Mouse (Mus musculus): Measurements from ENCODE around the gene Lpar3. TPM values are rescaled to one million over a fixed set of nuclear protein-coding genes. Genes with fewer than 3 reads are reported as not detected.

Lpar3 gene
- polyA plus RNA-seq, 1 experiment from 2014 or later = 2.1 TPM

GRCm38 (mm10) chr3:146292515-146292914 lies 71.8 kb downstream of the Lpar3 start:
- ATAC-seq (ENCODE audit: insufficient number of reproducible peaks, low FRiP score, low TSS enrichment, low read depth) = no peak
- Histone ChIP-seq H3K4me2 (no peak overlapping the region), H3K27me3 (no peaks in the 10 kb centered on the region), H3K27ac (no peak overlapping the region), H3K4me1 (no peaks in the 10 kb centered on the region), H3K9ac (no peak overlapping the region), H3K36me3 (no peaks in the 10 kb centered on the region), H3K9me3 (no peaks in the 10 kb centered on the region), H3K4me3 (no peak overlapping the region)
- 61% methylated on average over 5 of the region's 5 CpGs for WGBS

GRCm38 (mm10) chr3:146302451-146302850 lies 81.7 kb downstream of the Lpar3 start:
- Histone ChIP-seq H3K4me2 (no peak overlapping the region), H3K27ac (no peak overlapping the region), H3K4me1 (no peaks in the 10 kb centered on the region), H3K27me3 (no peaks in the 10 kb centered on the region), H3K36me3 (no peaks in the 10 kb centered on the region), H3K9ac (no peak overlapping the region), H3K4me3 (no peak overlapping the region), H3K9me3 (no peaks in the 10 kb centered on the region)
- 56% methylated on average over 3 of the region's 3 CpGs for WGBS
- no peak; the same call in 1 of the 2 replicates for ATAC-seq (ENCODE audit: insufficient number of reproducible peaks, low FRiP score, low TSS enrichment, low read depth)

- H3K4me1 ChIP-seq = no peaks in the 10 kb centered on the region
- WGBS = 73% methylated on average over 5 of the region's 5 CpGs
Observed at GRCm38 (mm10) chr3:146303194-146303593, 82.4 kb downstream of the Lpar3 start.

DNA sequence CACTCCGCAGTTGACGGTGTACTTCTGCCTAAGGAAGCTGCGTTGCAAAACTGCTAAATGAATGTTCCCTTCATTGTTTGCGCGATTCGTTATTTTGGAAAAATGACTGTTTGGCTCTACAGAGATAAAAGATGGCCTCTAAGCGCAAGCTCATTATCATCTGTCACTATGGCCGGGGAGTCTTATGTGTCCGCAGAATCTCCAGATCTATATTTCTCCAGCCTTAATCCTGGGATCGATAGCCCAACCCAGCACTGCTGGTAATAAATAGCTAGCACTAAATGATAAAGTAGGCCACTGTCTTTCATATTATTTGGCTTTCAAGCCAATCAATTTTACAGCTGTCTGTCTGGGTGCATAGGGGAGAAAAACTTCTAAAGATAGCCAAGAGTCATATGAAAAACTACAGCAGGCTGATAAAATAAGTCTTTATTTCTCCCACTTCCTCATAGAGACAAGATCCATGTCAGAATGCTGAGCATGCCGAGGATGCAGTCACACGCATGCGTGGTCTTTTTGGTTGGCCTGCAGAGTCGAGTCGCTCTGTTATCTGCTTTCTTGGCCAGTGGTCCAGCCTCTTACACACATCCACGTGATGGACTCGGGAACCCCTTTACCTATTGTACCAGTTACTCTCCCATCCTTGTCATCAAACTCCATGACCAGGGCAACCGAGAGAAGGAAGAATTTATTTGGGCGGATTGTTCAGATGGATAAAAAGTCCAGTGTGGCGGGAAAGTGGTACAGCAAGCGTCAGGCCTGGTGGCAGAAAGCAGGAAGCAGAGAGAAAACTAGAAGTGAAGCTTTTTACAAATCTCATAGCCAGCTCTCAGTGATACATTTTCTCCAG lies 84.0 kb downstream of the Lpar3 start:
- no peak for ATAC-seq (ENCODE audit: insufficient number of reproducible peaks, low FRiP score, low TSS enrichment, low read depth)
- no peaks in the 10 kb centered on the region for H3K27me3 ChIP-seq
- no peak overlapping the region for H3K27ac ChIP-seq
- H3K9me3 ChIP-seq = no peaks in the 10 kb centered on the region
- H3K9ac ChIP-seq = no peak overlapping the region
- H3K36me3 ChIP-seq = no peaks in the 10 kb centered on the region
- no peak overlapping the region for H3K4me2 ChIP-seq
- no peak overlapping the region for H3K4me3 ChIP-seq
- WGBS = 88% methylated on average over 21 of the region's 21 CpGs
- no peaks in the 10 kb centered on the region for H3K4me1 ChIP-seq

More at GRCm38 (mm10) chr3:146303194-146303593, 82.4 kb downstream of the Lpar3 start:
- Histone ChIP-seq H3K9me3 (no peaks in the 10 kb centered on the region), H3K4me2 (no peak overlapping the region), H3K4me3 (no peak overlapping the region), H3K36me3 (no peaks in the 10 kb centered on the region), H3K27me3 (no peaks in the 10 kb centered on the region), H3K9ac (no peak overlapping the region), H3K27ac (no peak overlapping the region)
- no peak for ATAC-seq (ENCODE audit: insufficient number of reproducible peaks, low FRiP score, low TSS enrichment, low read depth)

DNA sequence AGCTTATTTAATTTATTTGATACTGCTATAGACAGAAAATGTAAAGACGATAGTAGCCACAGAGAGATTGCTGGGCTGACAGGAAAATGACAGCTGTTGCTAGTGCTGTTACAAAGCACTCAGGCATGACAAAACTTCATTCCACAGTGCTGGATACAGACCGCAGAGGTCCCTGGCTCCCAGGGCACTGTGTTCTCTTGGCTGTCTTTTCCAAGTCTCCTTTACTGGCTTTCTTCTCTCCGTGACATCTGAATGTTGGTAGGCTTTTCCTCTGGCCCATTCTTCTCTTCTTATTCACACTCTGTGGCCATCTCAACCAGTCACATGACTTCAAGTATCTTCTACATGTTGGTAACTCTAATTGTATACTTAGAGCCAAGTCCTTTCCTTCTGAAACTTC lies 86.6 kb downstream of the Lpar3 start:
- Histone ChIP-seq H3K4me2 (no peak overlapping the region), H3K9me3 (no peaks in the 10 kb centered on the region), H3K27ac (no peak overlapping the region), H3K9ac (no peak overlapping the region), H3K27me3 (no peaks in the 10 kb centered on the region), H3K36me3 (no peaks in the 10 kb centered on the region), H3K4me3 (no peak overlapping the region), H3K4me1 (0 out of 2 replicates have a peak, but pooled peaks cover 3% of the 10 kb centered on the region)
- 74% methylated on average over 3 of the region's 3 CpGs for WGBS
- no peak for ATAC-seq (ENCODE audit: insufficient number of reproducible peaks, low FRiP score, low TSS enrichment, low read depth)

GRCm38 (mm10) chr3:146307886-146308285 lies 87.1 kb downstream of the Lpar3 start:
- Histone ChIP-seq H3K27ac (no peak overlapping the region), H3K27me3 (no peaks in the 10 kb centered on the region), H3K9me3 (no peaks in the 10 kb centered on the region), H3K36me3 (no peaks in the 10 kb centered on the region), H3K9ac (no peak overlapping the region), H3K4me1 (0 out of 2 replicates have a peak, but pooled peaks cover 3% of the 10 kb centered on the region), H3K4me3 (no peak overlapping the region), H3K4me2 (no peak overlapping the region)
- no peak for ATAC-seq (ENCODE audit: insufficient number of reproducible peaks, low FRiP score, low TSS enrichment, low read depth)
- 56% methylated on average over 2 of the region's 2 CpGs for WGBS

DNA sequence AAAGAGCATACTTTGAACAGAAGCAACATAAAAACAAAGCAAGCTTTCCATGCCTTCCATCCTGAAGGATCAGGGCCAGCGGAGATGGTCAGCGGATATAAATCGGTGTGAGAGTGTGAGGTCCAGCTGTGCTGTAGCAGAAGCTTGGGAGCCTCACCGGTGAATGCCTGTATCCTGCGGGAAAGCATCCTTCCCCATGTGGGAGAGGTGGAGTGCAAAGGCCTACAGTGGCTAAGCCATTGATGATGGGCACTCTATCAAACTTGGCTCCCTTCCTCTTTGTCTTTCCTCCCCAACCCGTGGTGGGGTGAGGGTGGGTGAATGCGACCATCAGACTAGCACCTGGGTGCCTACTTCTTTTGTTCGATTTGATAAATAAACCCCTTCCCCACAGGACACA lies 88.8 kb downstream of the Lpar3 start:
- Histone ChIP-seq H3K36me3 (no peaks in the 10 kb centered on the region), H3K27ac (no peak overlapping the region), H3K4me2 (no peak overlapping the region), H3K9me3 (no peaks in the 10 kb centered on the region), H3K4me3 (no peak overlapping the region), H3K27me3 (no peaks in the 10 kb centered on the region), H3K9ac (no peak overlapping the region), H3K4me1 (0 out of 2 replicates have a peak, but pooled peaks cover 3% of the 10 kb centered on the region)
- 77% methylated on average over 8 of the region's 8 CpGs for WGBS
- ATAC-seq (ENCODE audit: insufficient number of reproducible peaks, low FRiP score, low TSS enrichment, low read depth) = no peak

DNA sequence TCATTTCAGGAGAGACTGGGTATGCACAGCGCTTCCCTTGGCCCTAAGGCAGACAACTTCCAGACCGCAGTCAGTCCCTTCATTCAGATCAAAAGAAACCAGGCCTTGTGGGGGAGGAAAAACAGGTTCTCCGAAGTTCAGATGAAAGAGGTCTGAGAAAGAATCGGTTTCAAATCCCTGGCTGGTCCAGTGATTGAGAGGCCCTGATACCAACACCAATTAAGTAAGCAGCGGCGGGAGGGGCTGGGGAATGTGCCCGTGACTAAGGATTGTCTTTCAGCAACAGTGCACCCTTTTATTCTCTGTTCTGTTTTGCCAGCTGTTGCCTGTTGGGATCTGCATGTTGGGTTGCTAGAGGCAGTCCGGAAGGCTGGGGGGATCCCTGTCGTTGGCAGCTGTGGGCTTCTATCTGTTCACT lies 90.4 kb downstream of the Lpar3 start:
- Histone ChIP-seq H3K4me1 (0 out of 2 replicates have a peak, but pooled peaks cover 3% of the 10 kb centered on the region), H3K9ac (no peak overlapping the region), H3K4me2 (no peak overlapping the region), H3K4me3 (no peak overlapping the region), H3K27me3 (no peaks in the 10 kb centered on the region), H3K27ac (no peak overlapping the region), H3K9me3 (no peaks in the 10 kb centered on the region), H3K36me3 (no peaks in the 10 kb centered on the region)
- ATAC-seq (ENCODE audit: insufficient number of reproducible peaks, low FRiP score, low TSS enrichment, low read depth) = no peak; the same call in 1 of the 2 replicates
- WGBS = 22% methylated on average over 9 of the region's 9 CpGs

DNA sequence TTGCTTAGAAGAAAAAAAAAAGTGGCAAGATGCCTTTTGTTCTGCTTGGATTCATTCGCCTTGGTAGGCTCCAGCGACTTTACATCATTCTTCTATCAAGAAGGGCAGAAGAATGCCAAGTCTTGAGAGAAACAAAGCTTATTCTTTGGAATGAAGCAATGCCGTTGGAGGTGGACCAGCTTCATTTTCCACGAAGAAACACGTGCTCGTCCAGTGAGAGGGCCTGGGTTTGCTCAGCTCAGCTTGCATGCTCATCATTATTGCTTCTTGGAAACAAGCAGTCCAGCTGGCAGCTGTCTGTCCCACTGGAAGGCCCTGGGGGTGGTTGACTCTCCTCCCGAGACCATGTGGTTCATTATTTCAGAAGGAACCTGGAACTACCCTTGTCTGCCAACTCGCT lies 94.7 kb downstream of the Lpar3 start:
- WGBS = 75% methylated on average over 8 of the region's 8 CpGs
- Histone ChIP-seq H3K4me1 (peaks cover 9% of the 10 kb centered on the region; the same call in 1 of the 2 replicates), H3K4me3 (no peak overlapping the region), H3K27ac (no peak overlapping the region), H3K27me3 (no peaks in the 10 kb centered on the region; the same call in 1 of the 2 replicates), H3K9me3 (no peaks in the 10 kb centered on the region), H3K4me2 (no peak overlapping the region), H3K36me3 (no peaks in the 10 kb centered on the region), H3K9ac (no peak overlapping the region)
- no peak for ATAC-seq (ENCODE audit: insufficient number of reproducible peaks, low FRiP score, low TSS enrichment, low read depth)

- no peak overlapping the region for H3K27ac ChIP-seq
- 79% methylated on average over 8 of the region's 8 CpGs for WGBS
- H3K4me3 ChIP-seq = no peak overlapping the region
- no peaks in the 10 kb centered on the region for H3K36me3 ChIP-seq
- H3K9ac ChIP-seq = no peak overlapping the region
- no peak overlapping the region for H3K4me2 ChIP-seq
- no peaks in the 10 kb centered on the region; the same call in 1 of the 2 replicates for H3K27me3 ChIP-seq
- H3K4me1 ChIP-seq = peaks cover 7% of the 10 kb centered on the region; the same call in 1 of the 2 replicates
- no peak for ATAC-seq (ENCODE audit: insufficient number of reproducible peaks, low FRiP score, low TSS enrichment, low read depth)
- no peaks in the 10 kb centered on the region for H3K9me3 ChIP-seq
Observed at GRCm38 (mm10) chr3:146316293-146316692, 95.5 kb downstream of the Lpar3 start.

GRCm38 (mm10) chr3:146317366-146317765 lies 96.6 kb downstream of the Lpar3 start:
- no peak overlapping the region for H3K9ac ChIP-seq
- H3K9me3 ChIP-seq = no peaks in the 10 kb centered on the region
- no peaks in the 10 kb centered on the region for H3K36me3 ChIP-seq
- no peak overlapping the region for H3K4me3 ChIP-seq
- ATAC-seq (ENCODE audit: insufficient number of reproducible peaks, low FRiP score, low TSS enrichment, low read depth) = no peak
- 87% methylated on average over 7 of the region's 7 CpGs for WGBS
- no peak overlapping the region for H3K27ac ChIP-seq
- no peak overlapping the region for H3K4me2 ChIP-seq
- H3K4me1 ChIP-seq = peaks cover 6% of the 10 kb centered on the region; the same call in 1 of the 2 replicates
- H3K27me3 ChIP-seq = no peaks in the 10 kb centered on the region; the same call in 1 of the 2 replicates

- no peak for ATAC-seq (ENCODE audit: insufficient number of reproducible peaks, low FRiP score, low TSS enrichment, low read depth)
- no peak overlapping the region for H3K4me2 ChIP-seq
- H3K27me3 ChIP-seq = no peaks in the 10 kb centered on the region; the same call in 1 of the 2 replicates
- H3K36me3 ChIP-seq = no peaks in the 10 kb centered on the region
- peaks cover 6% of the 10 kb centered on the region; the same call in 1 of the 2 replicates for H3K4me1 ChIP-seq
- H3K9ac ChIP-seq = no peak overlapping the region
- H3K27ac ChIP-seq = no peak overlapping the region
- no peaks in the 10 kb centered on the region for H3K9me3 ChIP-seq
- no peak overlapping the region for H3K4me3 ChIP-seq
- 88% methylated on average over 12 of the region's 12 CpGs for WGBS
Observed at GRCm38 (mm10) chr3:146317911-146318310, 97.1 kb downstream of the Lpar3 start.

Measured in limb, embryonic 15.5 days (tissue).